Mouse (Mus musculus): ENCODE measurements around the gene Rpl9-ps6.
A peak's percentile ranks its signal among the peaks of the same experiment; 100 is the strongest.
"Not testable (repeated sequence)": the region's sequence is repeated elsewhere in the genome, so short reads cannot be mapped to it uniquely, and the experiment has no call there.

Rpl9-ps6 gene

GRCm38 (mm10) chr19:32481511-32481910 is 15.1 kb upstream of the Rpl9-ps6 start:
- DNase-seq (ENCODE audit: low read depth, low spot score) = no peak

GRCm38 (mm10) chr19:32480791-32481442 is 14.5 kb upstream of the Rpl9-ps6 start:
- no peak for DNase-seq (ENCODE audit: low read depth, low spot score)

GRCm38 (mm10) chr19:32480255-32480654 is 13.9 kb upstream of the Rpl9-ps6 start:
- DNase-seq (ENCODE audit: low read depth, low spot score) = no peak

- no peak for DNase-seq (ENCODE audit: low read depth, low spot score)
Measured at GRCm38 (mm10) chr19:32476712-32477052, 10.3 kb upstream of the Rpl9-ps6 start.

GRCm38 (mm10) chr19:32476016-32476711 is 9.8 kb upstream of the Rpl9-ps6 start:
- no peak for DNase-seq (ENCODE audit: low read depth, low spot score)

GRCm38 (mm10) chr19:32470570-32471263 is 4.3 kb upstream of the Rpl9-ps6 start:
- DNase-seq (ENCODE audit: low read depth, low spot score) = no peak

GRCm38 (mm10) chr19:32470059-32470497 is 3.7 kb upstream of the Rpl9-ps6 start:
- peak; percentile 72 for DNase-seq (ENCODE audit: low read depth, low spot score)

GRCm38 (mm10) chr19:32467325-32467724 is 947 bp upstream of the Rpl9-ps6 start:
- no peak for DNase-seq (ENCODE audit: low read depth, low spot score)

- DNase-seq (ENCODE audit: low read depth, low spot score) = no peak
Measured at GRCm38 (mm10) chr19:32465228-32465627, 1.1 kb downstream of the Rpl9-ps6 start.

GRCm38 (mm10) chr19:32463037-32463436 is 3.3 kb downstream of the Rpl9-ps6 start:
- DNase-seq (ENCODE audit: low read depth, low spot score) = no peak

- not testable (repeated sequence) for DNase-seq (ENCODE audit: low read depth, low spot score)
Measured at GRCm38 (mm10) chr19:32457631-32458030, 8.7 kb downstream of the Rpl9-ps6 start.

GRCm38 (mm10) chr19:32456744-32457143 is 9.6 kb downstream of the Rpl9-ps6 start:
- DNase-seq (ENCODE audit: low read depth, low spot score) = no peak

GRCm38 (mm10) chr19:32452231-32452630 is 14.1 kb downstream of the Rpl9-ps6 start:
- DNase-seq (ENCODE audit: low read depth, low spot score) = no peak

GRCm38 (mm10) chr19:32448931-32449330 is 17.4 kb downstream of the Rpl9-ps6 start:
- no peak for DNase-seq (ENCODE audit: low read depth, low spot score)

GRCm38 (mm10) chr19:32441568-32441967 is 24.8 kb downstream of the Rpl9-ps6 start:
- DNase-seq (ENCODE audit: low read depth, low spot score) = peak; percentile 94

GRCm38 (mm10) chr19:32439356-32439755 is 27.0 kb downstream of the Rpl9-ps6 start:
- DNase-seq (ENCODE audit: low read depth, low spot score) = no peak

GRCm38 (mm10) chr19:32425856-32426255 is 40.5 kb downstream of the Rpl9-ps6 start:
- no peak for DNase-seq (ENCODE audit: low read depth, low spot score)

GRCm38 (mm10) chr19:32424706-32425105 is 41.7 kb downstream of the Rpl9-ps6 start:
- DNase-seq (ENCODE audit: low read depth, low spot score) = no peak

GRCm38 (mm10) chr19:32419069-32419468 is 47.3 kb downstream of the Rpl9-ps6 start:
- no peak for DNase-seq (ENCODE audit: low read depth, low spot score)

GRCm38 (mm10) chr19:32416692-32417317 is 49.6 kb downstream of the Rpl9-ps6 start:
- no peak for DNase-seq (ENCODE audit: low read depth, low spot score)
